Mouse (Mus musculus) megakaryocyte-erythroid progenitor cell, adult 5-6 weeks (primary cell): ENCODE results near the gene 1700042G07Rik. TPM values are rescaled to one million over a fixed set of nuclear protein-coding genes. Genes with fewer than 3 reads are reported as not detected.

Experiments
- ATAC-seq: replicated peaks from 2 replicates; pipeline ENCODE4 v1.8.0; 2016; ENCODE audit warnings: mild to moderate bottlenecking, inconsistent platforms; ENCODE audit not compliant: severe bottlenecking, poor library complexity, low FRiP score, low TSS enrichment
- total RNA-seq, 2 experiments: library from RNA; stranded (forward) in 1 of 2; stranded (reverse) in 1 of 2; fragments of 200-1000, 215-1000 nt in 1 of 2; fragments of >200 nt in 1 of 2; fragmentation: Nextera tagmentation in 1 of 2; gene quantifications; 2 replicates each; pipeline ENCODE4 v1.2.3; 2014 to 2017

Gene 1700042G07Rik
- total RNA-seq, 2 experiments from 2014 or later = not detected

GRCm38 (mm10) chr4:116159912-116160311 lies 13.3 kb upstream of the 1700042G07Rik start:
- ATAC-seq = peak; percentile 52

- ATAC-seq = no peak
Observed at GRCm38 (mm10) chr4:116160769-116161168, 12.4 kb upstream of the 1700042G07Rik start.

GRCm38 (mm10) chr4:116162142-116162541 lies 11.0 kb upstream of the 1700042G07Rik start:
- 0 out of 2 replicates have a peak, but pooled peaks have one; percentile 39 for ATAC-seq

GRCm38 (mm10) chr4:116164759-116165554 lies 8.2 kb upstream of the 1700042G07Rik start:
- no peak for ATAC-seq

- no peak for ATAC-seq
Observed at GRCm38 (mm10) chr4:116165708-116166407, 7.3 kb upstream of the 1700042G07Rik start.

GRCm38 (mm10) chr4:116167404-116167803 lies 5.8 kb upstream of the 1700042G07Rik start, which contains the start of gene Tspan1:
Tspan1 (minus strand) TSS chr4:116167601.
- ATAC-seq = 0 out of 2 replicates have a peak, but pooled peaks have one; percentile 30

- 0 out of 2 replicates have a peak, but pooled peaks have one; percentile 50 for ATAC-seq
Observed at GRCm38 (mm10) chr4:116168617-116169352, 4.4 kb upstream of the 1700042G07Rik start.

- ATAC-seq = no peak
Observed at GRCm38 (mm10) chr4:116169353-116169672, 3.9 kb upstream of the 1700042G07Rik start.

GRCm38 (mm10) chr4:116173752-116174151 lies 580 bp downstream of the 1700042G07Rik start:
- ATAC-seq = no peak

GRCm38 (mm10) chr4:116174466-116175116 lies 1.4 kb downstream of the 1700042G07Rik start:
- ATAC-seq = no peak

GRCm38 (mm10) chr4:116175136-116175535 lies 2.0 kb downstream of the 1700042G07Rik start:
- ATAC-seq = no peak

- peak; percentile 87 for ATAC-seq
Observed at GRCm38 (mm10) chr4:116175711-116176542, 2.8 kb downstream of the 1700042G07Rik start.

- 0 out of 2 replicates have a peak, but pooled peaks have one; percentile 16 for ATAC-seq
Observed at GRCm38 (mm10) chr4:116176543-116176988, 3.4 kb downstream of the 1700042G07Rik start.

- no peak for ATAC-seq
Observed at GRCm38 (mm10) chr4:116177140-116177539, 4.0 kb downstream of the 1700042G07Rik start.

GRCm38 (mm10) chr4:116182079-116182478 lies 8.9 kb downstream of the 1700042G07Rik start:
- no peak for ATAC-seq

GRCm38 (mm10) chr4:116182745-116183144 lies 9.6 kb downstream of the 1700042G07Rik start:
- ATAC-seq = no peak

- ATAC-seq = no peak; the same call in 1 of the 2 replicates
Observed at GRCm38 (mm10) chr4:116185083-116185482, 11.9 kb downstream of the 1700042G07Rik start.

- ATAC-seq = no peak
Observed at GRCm38 (mm10) chr4:116192286-116192835, 19.2 kb downstream of the 1700042G07Rik start.
